Mouse (Mus musculus) urinary bladder, postnatal 4 days (tissue): ENCODE measurements around the gene Accs.

ENCODE experiments used
- DNase-seq, 2 experiments: peaks; one replicate each; pipeline ENCODE4 v3.0.0; 2021 to 2022; ENCODE audit warnings: low spot score in 2 of 2

Accs gene

DNA sequence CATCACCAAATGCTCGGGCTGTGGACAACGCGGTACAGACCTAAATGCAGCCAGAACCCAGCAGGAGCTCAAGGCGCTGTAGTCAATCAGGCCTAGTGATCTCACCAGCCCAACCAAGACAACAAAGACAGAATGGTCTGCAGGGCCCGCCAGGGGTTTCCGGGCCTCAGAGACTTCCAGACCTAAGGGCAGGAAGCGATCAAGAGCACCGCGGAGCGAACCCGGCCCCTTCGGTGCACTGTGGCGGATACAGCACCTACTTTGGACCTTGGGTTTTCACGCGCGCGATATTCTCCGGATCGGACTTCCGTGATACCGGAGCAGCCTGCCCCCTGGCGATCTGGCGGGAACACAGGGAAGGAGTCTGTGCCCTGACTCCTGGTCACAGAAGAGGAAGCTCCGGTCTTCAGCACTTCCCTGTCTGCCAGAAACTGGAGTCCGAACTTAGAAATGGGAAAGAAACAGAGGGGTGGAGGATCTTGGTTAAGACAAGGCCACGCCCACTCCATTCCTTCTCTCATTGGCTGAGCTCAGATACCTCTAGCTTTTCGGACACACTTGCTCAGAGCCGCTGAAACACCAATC lies at the start of gene Accs:
Gene Accs, minus strand, starts transcription at position 439 of the 585 bp plus-strand sequence.
- peak; percentile 71 to 80 for DNase-seq

DNA sequence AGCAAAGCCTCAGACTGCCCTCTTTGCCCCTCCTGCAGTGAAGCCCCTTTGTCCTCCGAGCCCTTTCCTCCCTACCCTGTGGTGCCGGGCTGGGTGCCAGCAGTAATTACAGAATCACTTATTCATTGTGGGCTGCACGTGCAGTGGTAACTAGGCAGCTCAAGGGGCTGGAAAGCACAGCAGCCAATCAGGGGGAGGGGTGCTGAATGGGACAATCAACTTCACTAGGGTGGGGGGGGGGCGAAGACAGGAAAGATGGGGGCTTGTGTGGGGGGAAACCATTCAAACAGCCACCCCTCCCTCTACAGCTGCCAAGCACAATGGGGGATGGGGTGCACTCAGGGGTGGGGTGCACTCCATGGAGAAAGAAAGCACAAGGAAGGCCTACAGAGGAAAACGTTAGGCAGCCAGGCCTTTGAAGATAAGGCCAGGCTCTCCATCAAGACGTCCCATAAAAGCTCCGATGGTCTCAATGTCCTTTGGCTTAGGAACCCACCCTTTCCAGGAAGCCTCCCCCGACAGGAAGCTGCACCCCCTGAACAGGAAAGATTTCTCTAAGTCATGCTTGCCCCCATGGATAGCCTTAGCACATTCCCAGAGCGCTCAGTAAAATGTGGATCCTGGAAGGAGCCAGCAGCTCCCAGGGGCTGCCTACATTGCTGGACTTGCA lies 42.0 kb upstream of the Accs start:
- DNase-seq, result peak in 1 of 2 experiments; percentile 79

DNA sequence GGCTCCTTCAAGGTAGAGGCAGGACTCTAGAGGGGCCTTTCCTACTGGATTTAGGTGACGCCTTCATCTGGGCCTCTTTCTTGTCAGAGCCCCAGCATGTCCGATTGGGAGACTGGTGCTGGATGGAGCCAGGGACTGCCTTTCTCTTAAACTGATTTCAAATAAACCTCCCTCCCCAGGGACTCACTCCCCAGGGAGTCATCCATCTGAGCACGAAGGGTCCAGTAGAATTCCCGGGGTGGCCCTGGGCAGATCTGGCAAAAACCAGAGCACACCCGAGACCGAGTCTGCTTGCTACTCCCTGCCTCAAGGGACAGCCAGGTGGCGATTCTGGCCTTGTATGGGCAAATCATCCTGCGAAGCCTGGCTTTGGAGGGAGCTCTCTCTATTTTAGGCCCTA lies 40.4 kb upstream of the Accs start:
- no peak for DNase-seq

DNA sequence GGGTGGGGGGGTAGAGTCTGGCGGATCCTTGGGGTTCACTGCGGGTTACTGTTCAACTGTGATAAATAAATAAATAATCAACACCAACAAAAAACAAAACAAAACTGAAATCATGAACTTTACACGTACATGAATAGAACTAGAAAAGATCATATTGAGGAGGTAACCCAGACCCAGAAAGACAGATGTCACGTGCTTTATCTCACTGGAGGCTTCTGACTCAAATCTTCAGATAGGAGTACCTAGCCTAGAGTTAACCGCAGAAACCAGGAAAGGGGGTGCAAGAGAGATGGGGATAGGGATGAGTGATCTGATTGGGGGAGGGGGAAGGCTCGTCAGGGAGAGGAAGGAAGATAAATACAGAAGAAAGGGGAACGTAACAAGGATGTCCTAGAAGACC lies 39.3 kb upstream of the Accs start:
- DNase-seq, result no peak

DNA sequence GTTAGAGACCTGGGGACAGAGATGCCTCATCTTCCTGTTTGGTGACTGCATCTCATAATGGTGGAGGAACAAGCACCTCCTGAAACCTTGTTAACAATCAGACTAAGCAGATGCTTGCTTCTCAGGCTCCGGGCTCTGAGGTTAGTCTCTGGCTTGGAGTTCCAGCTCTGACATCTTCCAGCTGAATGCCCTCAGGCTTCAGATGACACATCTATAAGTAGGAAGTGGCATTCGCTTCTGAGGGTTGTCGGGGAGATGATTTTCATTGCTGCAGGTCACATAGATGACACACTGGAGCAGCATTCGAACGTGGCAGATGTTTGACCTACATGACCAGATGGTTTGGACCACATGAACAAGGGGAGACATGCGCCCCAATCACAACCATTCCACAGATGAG lies 38.6 kb upstream of the Accs start:
- no peak for DNase-seq

DNA sequence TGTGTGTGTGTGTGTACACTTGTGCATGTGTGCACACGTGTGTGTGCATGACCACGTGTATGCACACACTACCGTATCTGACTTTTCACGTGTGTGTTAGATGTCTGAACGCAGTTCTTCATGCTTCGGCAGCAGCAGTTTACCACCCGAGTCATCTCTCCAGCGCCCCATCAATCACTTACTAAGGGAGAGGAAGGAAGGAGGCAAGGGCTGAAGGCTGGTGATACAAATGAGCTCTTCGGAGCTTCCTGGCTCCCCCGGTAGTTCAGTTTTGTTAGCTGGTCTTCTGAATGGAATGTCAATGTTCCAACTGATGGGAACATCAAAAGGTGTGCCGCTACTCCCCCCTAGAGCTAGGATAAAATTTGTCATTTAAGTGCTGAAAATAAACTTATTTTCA lies 37.5 kb upstream of the Accs start:
- DNase-seq, result no peak

DNA sequence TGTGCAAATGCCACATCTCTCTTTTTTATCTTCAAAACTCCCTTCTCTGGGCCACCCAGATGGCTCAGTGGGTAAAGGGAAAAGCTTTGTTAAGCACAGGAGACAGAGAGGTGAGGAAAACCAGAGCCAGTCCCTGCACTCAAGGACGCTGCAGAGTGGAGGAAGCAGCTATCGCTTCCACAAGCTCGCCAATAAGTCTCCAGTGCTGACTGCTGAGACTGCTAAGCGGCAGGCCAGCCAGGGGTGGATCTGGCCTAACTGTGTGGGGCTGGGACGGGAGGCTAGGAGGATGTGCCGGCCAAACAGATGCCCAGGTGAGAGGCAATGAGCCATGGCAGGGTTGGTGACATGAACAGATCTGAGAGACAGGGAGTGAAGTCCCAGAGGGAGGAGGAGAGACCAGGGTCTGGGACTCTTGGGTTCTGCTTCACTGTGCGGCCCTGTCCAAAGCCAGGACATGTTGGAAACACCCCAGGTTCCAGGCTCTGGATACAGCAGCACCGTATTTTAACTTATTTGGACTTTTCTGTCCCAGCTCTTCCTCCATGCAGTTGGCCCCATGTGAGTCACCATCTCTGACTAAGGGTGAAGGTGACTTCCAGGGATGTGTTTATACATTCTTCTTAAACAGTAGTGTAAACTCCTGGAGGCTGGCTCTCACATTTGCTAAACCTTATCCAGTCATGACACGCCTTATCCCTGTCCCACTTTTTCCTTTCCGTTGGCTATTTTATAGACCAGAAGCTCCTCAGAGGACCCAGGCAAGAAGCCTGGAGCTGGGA lies 36.5 kb upstream of the Accs start:
- DNase-seq, result no peak

DNA sequence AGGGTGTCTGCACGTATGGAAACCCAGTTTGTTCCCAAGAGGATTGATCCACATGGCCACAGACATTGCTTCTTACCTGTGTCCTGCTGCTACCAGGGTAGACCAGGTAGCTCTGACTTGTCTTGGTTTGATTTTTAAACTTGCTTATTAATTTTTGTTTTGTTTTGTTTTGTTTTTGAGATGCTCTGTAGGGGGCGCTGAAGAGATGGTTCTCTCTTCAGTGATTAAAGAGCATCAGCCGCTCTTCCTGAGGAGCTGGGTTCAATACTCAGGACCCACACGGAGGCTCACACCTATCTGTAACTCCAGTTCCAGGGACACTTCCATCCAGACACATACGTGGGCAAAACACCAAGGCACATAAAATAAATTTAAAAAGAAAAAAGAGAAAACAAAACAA lies 33.3 kb upstream of the Accs start:
- no peak for DNase-seq

DNA sequence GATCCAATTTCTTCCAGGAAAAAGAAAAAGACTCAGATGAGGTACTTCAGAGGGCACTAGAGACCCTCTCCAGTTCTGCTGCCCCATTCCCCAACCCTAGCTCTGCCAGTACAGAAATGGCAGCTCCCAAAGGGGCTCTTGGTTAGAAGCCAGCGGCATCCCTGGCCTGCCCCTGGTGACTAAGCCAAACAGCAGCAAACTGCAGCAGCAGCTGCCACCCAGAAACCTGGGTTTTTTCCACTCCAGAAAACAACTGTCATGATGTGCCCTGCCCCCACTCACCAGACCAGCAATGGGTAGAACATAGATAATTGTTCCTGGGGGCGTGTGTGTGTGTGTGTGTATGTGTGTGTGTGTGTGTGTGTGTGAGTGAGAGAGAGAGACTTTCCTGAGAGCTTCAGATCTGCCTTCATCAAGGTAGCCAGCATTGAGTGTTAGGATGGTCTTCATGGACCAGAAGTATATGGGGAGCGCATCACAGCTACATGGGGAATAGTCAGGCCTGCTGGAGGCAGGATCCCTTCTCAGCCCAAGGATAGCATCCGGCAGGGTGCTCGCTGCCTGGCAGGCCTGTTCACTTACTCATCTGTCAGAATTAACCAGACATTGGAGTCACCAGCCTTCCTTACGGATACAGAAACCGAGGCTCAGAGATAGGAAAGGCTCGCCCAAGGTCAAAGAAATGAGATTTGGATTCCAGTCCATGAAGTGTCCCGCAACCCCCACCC lies 32.1 kb upstream of the Accs start:
- DNase-seq, result no peak

DNA sequence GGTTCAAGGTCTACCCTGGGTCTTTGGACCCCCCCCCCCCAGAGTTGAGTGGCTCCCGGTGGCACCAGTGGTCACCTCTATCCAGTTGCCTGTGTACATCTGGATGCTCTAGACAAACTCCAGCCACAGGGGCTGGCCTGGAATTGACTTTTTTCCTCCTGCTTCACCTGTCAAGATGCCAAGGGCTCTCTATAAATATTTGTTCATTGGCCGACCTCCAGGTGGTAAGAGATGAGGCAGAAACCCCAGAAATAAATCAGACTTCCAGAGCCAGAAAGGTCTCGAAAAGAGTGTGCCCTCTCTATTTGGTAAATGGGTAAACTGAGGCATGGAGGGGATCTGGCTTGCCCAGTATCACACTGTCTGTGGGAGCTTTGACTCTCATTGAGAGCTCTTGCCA lies 31.2 kb upstream of the Accs start:
- DNase-seq, result no peak

DNA sequence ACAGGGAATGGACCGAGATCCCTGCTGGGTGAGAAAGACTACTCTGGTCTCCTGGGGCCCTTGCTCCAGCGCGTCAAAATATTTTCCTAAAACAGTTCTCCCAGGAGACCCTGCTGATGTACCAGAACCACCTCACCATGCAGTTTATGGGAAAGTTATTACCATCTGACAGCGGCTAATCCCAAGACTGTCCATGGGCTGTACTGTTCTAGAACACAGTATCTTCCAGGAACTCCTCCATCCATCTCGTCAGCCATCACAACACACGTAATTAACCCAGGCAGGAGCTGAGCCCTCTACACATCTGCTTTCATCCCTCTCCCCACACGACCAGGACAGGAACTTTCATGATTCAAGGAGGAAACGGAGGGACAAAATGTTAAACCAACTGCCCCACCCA lies 30.7 kb upstream of the Accs start:
- DNase-seq, result no peak

DNA sequence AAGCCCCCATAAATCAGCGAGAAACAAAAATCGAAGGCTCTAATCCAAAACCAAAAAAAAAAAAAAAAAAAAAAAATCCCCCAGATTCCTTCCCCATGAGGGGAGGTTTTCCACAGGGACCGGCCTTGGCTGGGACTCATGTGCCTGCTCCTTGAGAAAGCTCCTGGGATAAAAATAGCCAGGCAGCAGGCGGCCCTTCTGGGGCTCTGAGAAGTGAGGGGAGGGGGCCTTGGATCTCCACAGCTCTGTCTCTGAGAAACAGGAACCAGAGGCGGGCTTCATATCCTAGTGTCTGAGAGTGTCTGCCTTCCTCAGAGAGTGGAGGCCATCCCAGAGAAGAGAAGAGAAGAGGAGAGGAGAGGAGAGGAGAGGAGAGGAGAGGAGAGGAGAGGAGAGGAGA lies 27.3 kb upstream of the Accs start:
- no peak for DNase-seq

DNA sequence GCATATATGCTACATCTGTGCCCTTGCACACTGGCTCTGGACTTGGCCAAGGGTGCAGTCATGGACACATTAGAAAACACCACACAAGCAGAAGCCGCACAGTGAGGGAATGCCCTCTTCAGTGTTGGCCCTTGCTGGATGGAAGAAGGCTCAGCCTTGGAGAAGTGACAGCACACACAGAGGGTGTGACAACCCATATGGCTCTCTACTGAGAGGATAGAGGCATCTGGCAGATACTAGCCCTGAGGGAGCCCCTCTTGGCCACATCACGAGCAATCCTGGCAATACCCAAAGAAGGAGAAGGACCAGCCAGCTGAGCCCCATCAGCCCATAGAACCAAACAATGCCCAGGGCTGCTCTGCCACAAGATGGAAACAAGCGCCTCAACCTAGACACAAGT lies 24.9 kb upstream of the Accs start:
- DNase-seq, result no peak

DNA sequence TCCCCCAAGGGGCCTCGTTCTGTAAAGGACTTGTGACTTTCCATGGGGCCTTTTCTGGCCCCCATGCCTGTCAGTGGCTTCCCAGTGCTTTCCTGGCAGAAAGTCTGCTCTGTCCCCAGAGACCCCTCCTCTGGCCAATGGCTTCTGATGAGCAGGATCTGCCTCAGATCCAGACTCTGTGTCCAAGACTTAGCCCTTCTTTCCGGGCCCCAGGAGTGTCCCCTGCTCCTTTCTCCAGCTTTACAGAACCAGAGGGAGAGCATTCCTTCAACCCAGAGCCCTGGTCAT lies 24.4 kb upstream of the Accs start:
- DNase-seq, result no peak

DNA sequence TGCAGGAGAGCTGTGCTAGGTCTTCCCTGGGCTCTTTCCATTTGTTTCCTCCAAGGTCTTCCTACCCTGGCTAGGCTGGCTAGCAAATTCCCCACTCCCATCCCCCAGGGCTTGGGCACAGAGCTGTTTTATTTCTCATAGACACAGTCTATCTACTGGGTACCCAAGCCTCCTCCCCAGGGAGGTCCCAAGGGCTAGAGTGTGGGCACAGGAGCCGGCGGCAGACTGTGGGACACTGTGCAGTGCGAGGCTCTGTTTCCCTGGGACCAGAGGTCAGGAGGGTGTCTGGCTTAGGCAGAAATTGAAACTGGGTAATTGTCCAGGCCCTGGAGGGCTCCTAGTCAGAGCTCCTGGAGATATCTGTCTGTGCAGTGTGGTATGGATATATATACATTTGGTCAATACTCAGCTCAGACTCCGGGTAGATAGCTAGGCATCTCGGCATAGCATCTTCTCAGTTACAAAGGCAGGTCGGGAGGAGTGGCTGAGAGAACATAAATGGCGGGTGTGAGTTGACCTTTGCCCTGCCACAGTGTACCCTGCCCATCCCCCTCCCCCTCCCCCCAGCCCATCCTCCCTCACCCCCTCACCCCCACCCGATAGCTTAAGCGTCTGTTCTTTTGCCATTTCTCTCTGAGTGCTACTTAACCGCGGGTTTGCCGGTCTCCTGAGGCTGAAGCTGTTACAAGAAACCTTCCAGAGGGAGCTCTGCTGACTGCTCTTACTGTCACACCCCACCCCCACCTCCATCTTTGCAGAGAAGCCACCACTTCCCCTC lies 23.9 kb upstream of the Accs start:
- no peak for DNase-seq

DNA sequence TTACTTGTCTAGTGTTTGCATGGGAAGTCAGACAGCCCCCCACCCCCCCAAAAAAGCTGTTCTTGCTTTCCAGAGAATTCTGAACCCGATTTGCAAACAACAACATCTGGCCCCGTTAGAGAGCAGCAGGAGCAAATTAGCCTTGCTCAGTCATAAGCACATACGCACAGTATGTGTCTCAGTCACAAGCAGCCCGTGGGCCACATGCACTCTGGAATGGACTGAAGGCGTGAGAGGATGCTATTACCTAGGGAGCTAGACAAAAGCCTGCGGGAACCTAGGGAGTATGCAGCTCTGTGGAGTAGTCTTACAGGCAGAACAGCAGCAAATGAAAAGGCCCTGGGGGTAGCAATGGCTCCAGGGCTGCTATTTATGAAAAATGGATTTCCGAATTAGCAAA lies 22.5 kb upstream of the Accs start:
- DNase-seq, result no peak

DNA sequence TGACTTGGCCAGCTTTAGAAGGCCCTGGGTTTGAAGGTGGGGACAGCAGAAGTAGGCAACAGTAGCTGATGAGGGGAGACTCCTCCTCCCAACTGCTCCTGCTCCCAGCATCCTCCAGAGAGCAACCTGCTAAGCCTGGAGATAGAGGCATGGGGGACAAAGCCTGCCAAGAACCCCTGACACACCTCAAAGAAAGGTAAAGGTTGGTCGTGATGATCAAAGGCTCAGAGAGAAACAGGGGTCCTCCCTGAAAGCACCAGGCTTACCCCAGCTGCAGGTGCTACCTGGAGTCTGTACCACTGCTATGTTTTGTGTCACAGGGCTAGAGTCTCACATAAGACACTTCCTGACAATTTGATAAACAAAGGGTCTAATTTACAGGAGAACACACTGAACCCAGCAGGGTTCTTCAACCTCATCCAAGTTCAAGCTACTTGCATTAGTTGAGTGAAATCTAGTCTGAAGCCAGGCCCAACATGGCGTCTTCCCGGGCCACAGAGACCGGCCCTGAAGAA lies 21.7 kb upstream of the Accs start:
- DNase-seq, result no peak

DNA sequence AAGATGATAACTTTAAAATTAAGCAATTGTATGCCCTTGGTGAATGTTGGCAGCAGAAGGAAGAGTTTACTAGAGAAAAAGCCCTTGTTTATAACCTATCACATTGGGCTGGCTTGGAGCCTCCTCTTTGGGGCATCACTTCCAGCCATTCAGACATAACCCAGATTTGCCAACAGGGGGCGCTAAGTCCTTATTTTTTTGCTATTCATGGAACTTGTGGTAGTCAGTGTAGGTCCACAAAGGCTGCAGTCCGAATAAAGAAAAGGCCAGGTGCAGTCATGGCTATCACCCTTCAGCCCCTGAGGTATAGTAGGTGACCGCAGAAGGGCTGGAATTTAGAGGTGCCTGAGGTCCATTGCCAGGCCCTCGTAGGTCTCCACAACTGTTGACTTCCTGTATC lies 21.1 kb upstream of the Accs start:
- DNase-seq, result peak; percentile 46 to 76

DNA sequence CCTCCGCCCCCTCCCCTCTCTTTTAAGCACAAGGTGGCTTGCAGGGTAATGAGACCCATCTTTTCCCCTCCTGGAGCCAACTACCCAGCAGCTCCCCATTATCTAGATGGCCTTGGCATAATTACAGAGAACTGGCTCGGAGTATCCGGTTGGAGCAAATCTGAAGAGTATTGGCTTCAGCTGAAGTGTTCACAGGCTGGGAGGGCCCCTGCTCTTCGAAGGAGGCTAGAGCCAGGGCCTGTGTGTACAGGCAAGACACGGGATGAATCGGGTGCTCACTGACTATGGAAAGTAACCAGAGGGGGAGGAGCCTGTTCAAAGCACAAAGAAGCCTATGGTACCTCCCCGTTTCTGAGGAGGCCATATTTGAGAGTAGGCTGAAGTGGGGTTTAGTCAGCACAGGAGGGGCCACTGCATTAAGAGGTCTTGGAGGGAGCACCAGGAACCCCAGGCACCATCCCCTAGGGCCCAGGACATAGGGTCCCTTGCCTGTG lies 19.4 kb upstream of the Accs start, which contains the start of gene Accsl:
Gene Accsl, minus strand, starts transcription at position 51 of the 494 bp plus-strand sequence.
- no peak for DNase-seq

DNA sequence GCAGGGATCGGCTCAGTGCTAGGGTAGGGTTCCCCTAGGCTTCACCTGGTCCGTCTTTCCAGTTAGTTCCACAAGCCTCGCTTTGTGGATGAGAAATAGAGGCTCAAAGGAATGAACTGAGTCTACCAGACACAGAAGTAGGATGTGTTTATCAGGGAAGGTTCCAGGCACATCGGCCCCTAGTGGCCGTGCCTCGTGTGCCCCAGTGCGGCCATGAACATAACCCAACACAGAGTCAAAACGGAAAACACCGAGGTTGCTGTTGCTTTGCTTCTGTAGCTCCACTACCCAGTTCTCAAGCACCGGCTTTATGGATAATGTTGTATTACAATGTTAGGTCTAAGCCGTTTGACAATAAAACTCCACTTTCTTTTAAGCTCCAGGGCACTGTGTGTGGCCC lies 18.8 kb upstream of the Accs start:
- DNase-seq, result no peak

DNA sequence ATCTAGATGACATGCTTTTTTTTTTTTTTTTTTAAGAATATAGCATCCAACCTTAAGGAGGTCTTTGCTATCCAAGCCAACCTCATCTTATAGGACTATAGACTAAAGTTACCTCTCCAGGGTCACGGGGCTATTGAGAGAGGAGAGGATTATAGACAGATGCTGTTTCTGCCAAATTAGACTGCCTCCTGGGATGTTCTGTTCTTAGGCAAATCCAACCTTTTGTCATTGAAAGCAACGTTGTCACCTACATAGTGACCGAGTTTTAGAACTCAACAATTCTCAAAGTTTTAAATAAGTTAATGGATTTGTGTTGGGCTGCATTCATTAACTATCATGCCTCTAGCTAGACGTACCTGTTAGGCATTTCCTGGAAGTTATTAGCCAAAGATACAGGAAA lies 13.5 kb upstream of the Accs start:
- no peak for DNase-seq

DNA sequence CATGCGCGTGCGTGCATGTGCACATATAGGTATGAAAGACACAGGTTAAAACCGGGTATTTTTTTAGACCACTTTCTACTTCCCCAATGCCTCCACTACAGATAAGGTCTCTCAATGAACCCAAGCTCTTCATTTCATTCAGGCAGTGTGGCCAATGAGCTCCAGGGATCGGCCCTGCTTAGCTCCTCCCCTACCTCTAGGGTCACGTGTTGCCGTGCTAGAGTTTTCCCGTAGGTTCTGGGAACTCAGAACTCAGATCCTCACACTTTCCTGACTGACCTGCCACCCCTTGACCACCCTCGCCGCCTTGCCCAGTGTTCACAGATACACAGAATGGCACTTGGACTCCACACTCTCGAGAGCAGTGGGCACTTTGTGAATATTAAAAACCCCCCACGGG lies 9.1 kb upstream of the Accs start:
- DNase-seq, result no peak
